Mouse (Mus musculus) midbrain, embryonic 14.5 days (tissue): Measurements from ENCODE around the gene Golph3. TPM values are rescaled to one million over a fixed set of nuclear protein-coding genes. Genes with fewer than 3 reads are reported as not detected.

Experiments
- ATAC-seq: fragments of 200-750 bp; cut with Nextera tagmentation; 2 replicates; pipeline ENCODE4 v1.8.0; 2017; ENCODE audit warnings: moderate number of reproducible peaks, moderate library complexity; ENCODE audit not compliant: low FRiP score, low TSS enrichment
- DNase-seq: peaks from one replicate; pipeline ENCODE4 v3.0.0-alpha.2; 2015
- H3K27ac ChIP-seq: fragments of 300-500 bp; sonication (generic); replicated peaks from 2 replicates; pipeline ENCODE4 v1.5.1; 2014; ENCODE audit warnings: mild to moderate bottlenecking, low read depth, low read length, moderate library complexity
- H3K27me3 ChIP-seq: fragments of 300-500 bp; sonication (generic); 2 replicates; pipeline ENCODE4 v1.6.1; 2014; ENCODE audit warnings: low read length, control low read depth, mixed read lengths; ENCODE audit not compliant: control insufficient read depth, insufficient read depth
- H3K36me3 ChIP-seq: fragments of 300-500 bp; sonication (generic); 2 replicates; pipeline ENCODE4 v1.6.1; 2014; ENCODE audit warnings: low read length, control low read depth; ENCODE audit not compliant: control insufficient read depth, insufficient read depth
- H3K4me1 ChIP-seq: fragments of 300-500 bp; sonication (generic); 2 replicates; pipeline ENCODE4 v1.6.1; 2014; ENCODE audit warnings: mild to moderate bottlenecking, antibody characterized with exemption, low read length, control low read depth; ENCODE audit not compliant: control insufficient read depth, insufficient read depth
- H3K4me2 ChIP-seq: fragments of 300-500 bp; sonication (generic); 2 replicates; pipeline ENCODE4 v1.6.1; 2014; ENCODE audit warnings: mild to moderate bottlenecking, low read length, moderate library complexity
- H3K4me3 ChIP-seq: fragments of 300-500 bp; sonication (generic); replicated peaks from 2 replicates; pipeline ENCODE4 v1.5.1; 2014; ENCODE audit warnings: low read depth, low read length
- H3K9ac ChIP-seq: fragments of 300-500 bp; sonication (generic); replicated peaks from 2 replicates; pipeline ENCODE4 v1.6.1; 2014; ENCODE audit warnings: mild to moderate bottlenecking, low read length, moderate library complexity
- H3K9me3 ChIP-seq: fragments of 300-500 bp; sonication (generic); 2 replicates; pipeline ENCODE4 v1.6.1; 2016; ENCODE audit warnings: low read length, control low read depth, mixed read lengths; ENCODE audit not compliant: control insufficient read depth
- WGBS: fragments of 180-500 bp; shearing (Covaris S2); extraction: QIAGEN DNeasy Blood & Tissue Kit; methylation state at CpG from one replicate; pipeline ENCODE4 v1.1.7; 2014; 5-methylcytosine and 5-hydroxymethylcytosine counted together
- polyA plus RNA-seq: library from polyadenylated mRNA; unstranded; fragments of >200 nt; fragmentation: Nextera tagmentation; extraction: Ambion mirVana; gene quantifications from 2 replicates; pipeline ENCODE4 v1.2.1, GENCODE M21; 2014

Gene Golph3
- polyA plus RNA-seq, 1 experiment from 2014 or later = 88.2 TPM

GRCm38 (mm10) chr15:12322676-12323402 is 1.6 kb downstream of the Golph3 start:
- no peak overlapping the region for H3K27ac ChIP-seq
- no peaks in the 10 kb centered on the region for H3K9me3 ChIP-seq
- 23% methylated on average over 9 of the region's 9 CpGs for WGBS
- no peaks in the 10 kb centered on the region for H3K36me3 ChIP-seq
- DNase-seq = no peak
- peaks cover 30% of the 10 kb centered on the region for H3K4me1 ChIP-seq
- H3K27me3 ChIP-seq = 0 out of 2 replicates have a peak, but pooled peaks cover 5% of the 10 kb centered on the region
- H3K4me2 ChIP-seq = peak overlapping the region; percentile 88
- peak overlapping the region; percentile 100 for H3K4me3 ChIP-seq
- ATAC-seq = no peak
- peak overlapping the region; percentile 97 for H3K9ac ChIP-seq

- H3K27me3 ChIP-seq = 0 out of 2 replicates have a peak, but pooled peaks cover 5% of the 10 kb centered on the region
- no peaks in the 10 kb centered on the region for H3K36me3 ChIP-seq
- no peak overlapping the region for H3K27ac ChIP-seq
- ATAC-seq (no peak), DNase-seq (no peak)
- 95% methylated on average over 1 of the region's 1 CpGs for WGBS
- H3K4me3 ChIP-seq = no peak overlapping the region
- H3K9me3 ChIP-seq = no peaks in the 10 kb centered on the region
- peak overlapping the region; percentile 88; the same call in 1 of the 2 replicates for H3K4me2 ChIP-seq
- peaks cover 30% of the 10 kb centered on the region for H3K4me1 ChIP-seq
- H3K9ac ChIP-seq = no peak overlapping the region
Measured at GRCm38 (mm10) chr15:12324326-12324725, 3.1 kb downstream of the Golph3 start.

- Histone ChIP-seq H3K4me3 (no peak overlapping the region), H3K27me3 (no peaks in the 10 kb centered on the region), H3K9me3 (no peaks in the 10 kb centered on the region), H3K9ac (no peak overlapping the region), H3K4me2 (no peak overlapping the region), H3K27ac (no peak overlapping the region), H3K36me3 (no peaks in the 10 kb centered on the region), H3K4me1 (no peaks in the 10 kb centered on the region)
- no peak for DNase-seq
- ATAC-seq = no peak
- 89% methylated on average over 3 of the region's 3 CpGs for WGBS
Measured at GRCm38 (mm10) chr15:12330389-12330788, 9.1 kb downstream of the Golph3 start.

GRCm38 (mm10) chr15:12330892-12331291 is 9.6 kb downstream of the Golph3 start:
- ATAC-seq = no peak
- no peak overlapping the region for H3K27ac ChIP-seq

GRCm38 (mm10) chr15:12331300-12331699 is 10.1 kb downstream of the Golph3 start:
- WGBS = 85% methylated on average over 1 of the region's 1 CpGs
- ATAC-seq (no peak), DNase-seq (no peak)
- no peak overlapping the region for H3K4me3 ChIP-seq
- H3K36me3 ChIP-seq = no peaks in the 10 kb centered on the region
- H3K27ac ChIP-seq = no peak overlapping the region
- no peaks in the 10 kb centered on the region for H3K4me1 ChIP-seq
- no peak overlapping the region for H3K4me2 ChIP-seq
- no peaks in the 10 kb centered on the region for H3K9me3 ChIP-seq
- H3K27me3 ChIP-seq = no peaks in the 10 kb centered on the region
- no peak overlapping the region for H3K9ac ChIP-seq

More at GRCm38 (mm10) chr15:12330892-12331291, 9.6 kb downstream of the Golph3 start:
- H3K36me3 ChIP-seq = no peaks in the 10 kb centered on the region
- no peaks in the 10 kb centered on the region for H3K27me3 ChIP-seq
- DNase-seq = no peak
- no peaks in the 10 kb centered on the region for H3K9me3 ChIP-seq
- no peak overlapping the region for H3K9ac ChIP-seq
- H3K4me3 ChIP-seq = no peak overlapping the region
- H3K4me2 ChIP-seq = no peak overlapping the region
- H3K4me1 ChIP-seq = no peaks in the 10 kb centered on the region

GRCm38 (mm10) chr15:12334381-12334780 is 13.1 kb downstream of the Golph3 start:
- Histone ChIP-seq H3K36me3 (no peaks in the 10 kb centered on the region), H3K27me3 (no peaks in the 10 kb centered on the region), H3K9ac (no peak overlapping the region), H3K4me3 (no peak overlapping the region), H3K4me1 (no peaks in the 10 kb centered on the region), H3K27ac (no peak overlapping the region), H3K4me2 (no peak overlapping the region), H3K9me3 (no peaks in the 10 kb centered on the region)
- no peak for DNase-seq
- ATAC-seq = no peak
- 83% methylated on average over 4 of the region's 4 CpGs for WGBS

GRCm38 (mm10) chr15:12337030-12337778 is 16.0 kb downstream of the Golph3 start:
- no peak for DNase-seq
- Histone ChIP-seq H3K4me3 (no peak overlapping the region), H3K9ac (no peak overlapping the region), H3K27ac (no peak overlapping the region), H3K9me3 (no peaks in the 10 kb centered on the region), H3K4me1 (peaks cover 10% of the 10 kb centered on the region), H3K4me2 (no peak overlapping the region), H3K27me3 (no peaks in the 10 kb centered on the region), H3K36me3 (no peaks in the 10 kb centered on the region)
- WGBS = 93% methylated on average over 4 of the region's 4 CpGs
- no peak for ATAC-seq

GRCm38 (mm10) chr15:12337779-12338137 is 16.5 kb downstream of the Golph3 start:
- DNase-seq = no peak
- H3K27ac ChIP-seq = no peak overlapping the region
- peaks cover 10% of the 10 kb centered on the region for H3K4me1 ChIP-seq
- peaks cover under 1% of the 10 kb centered on the region; the same call in 1 of the 2 replicates for H3K36me3 ChIP-seq
- 89% methylated on average over 3 of the region's 3 CpGs for WGBS
- H3K27me3 ChIP-seq = no peaks in the 10 kb centered on the region
- H3K4me2 ChIP-seq = no peak overlapping the region
- no peak overlapping the region for H3K9ac ChIP-seq
- H3K4me3 ChIP-seq = no peak overlapping the region
- no peak for ATAC-seq
- no peaks in the 10 kb centered on the region for H3K9me3 ChIP-seq
